Mouse (Mus musculus) liver, postnatal 0 days (tissue): Measurements from ENCODE around the gene Calu.

Experiments used
- CTCF ChIP-seq: sonication (generic); IDR thresholded peaks from 2 replicates; pipeline ENCODE4 v1.5.1; 2016; ENCODE audit warnings: antibody characterized with exemption, low read depth
- EP300 ChIP-seq: IDR thresholded peaks from 2 replicates; pipeline ENCODE4 v1.6.1; 2016; ENCODE audit warnings: antibody characterized with exemption, low read depth, mild to moderate bottlenecking

- TF ChIP-seq CTCF = no peak
- no peak for TF ChIP-seq EP300
Observed at GRCm38 (mm10) chr6:29397575-29397974, 49.7 kb downstream of the Calu start.
